Mouse (Mus musculus) lung, embryonic 14.5 days (tissue): ENCODE measurements around the gene Slc2a13. TPM values are rescaled to one million over a fixed set of nuclear protein-coding genes. Genes with fewer than 3 reads are reported as not detected.

Experiments used
- ATAC-seq: fragments of 200-750 bp; cut with Nextera tagmentation; 2 replicates; pipeline ENCODE4 v1.8.0; 2017; ENCODE audit warnings: mild to moderate bottlenecking, moderate TSS enrichment, moderate library complexity; ENCODE audit not compliant: insufficient read depth
- DNase-seq: peaks from one replicate; pipeline ENCODE4 v3.0.0-alpha.2; 2015
- H3K27ac ChIP-seq: fragments of 300-500 bp; sonication (generic); 2 replicates; pipeline ENCODE4 v1.5.1; 2014; ENCODE audit warnings: low read depth, mild to moderate bottlenecking, moderate library complexity
- H3K27me3 ChIP-seq: fragments of 300-500 bp; sonication (generic); 2 replicates; pipeline ENCODE4 v1.6.1; 2014; ENCODE audit warnings: low read length, control low read depth; ENCODE audit not compliant: insufficient read depth
- H3K36me3 ChIP-seq: fragments of 300-500 bp; sonication (generic); 2 replicates; pipeline ENCODE4 v1.6.1; 2014; ENCODE audit warnings: control low read depth; ENCODE audit not compliant: insufficient read depth
- H3K4me1 ChIP-seq: fragments of 300-500 bp; sonication (generic); 2 replicates; pipeline ENCODE4 v1.6.1; 2014; ENCODE audit warnings: antibody characterized with exemption, control low read depth; ENCODE audit not compliant: insufficient read depth
- H3K4me2 ChIP-seq: fragments of 300-500 bp; sonication (generic); 2 replicates; pipeline ENCODE4 v1.6.1; 2014; ENCODE audit warnings: mild to moderate bottlenecking
- H3K4me3 ChIP-seq: fragments of 300-500 bp; sonication (generic); 2 replicates; pipeline ENCODE4 v1.5.1; 2014; ENCODE audit warnings: low read depth, low read length
- H3K9ac ChIP-seq: fragments of 300-500 bp; sonication (generic); 2 replicates; pipeline ENCODE4 v1.6.1; 2014
- H3K9me3 ChIP-seq: fragments of 300-500 bp; sonication (generic); 2 replicates; pipeline ENCODE4 v1.6.1; 2016; ENCODE audit warnings: low read depth, low read length, control low read depth
- CTCF ChIP-seq: IDR thresholded peaks from 2 replicates; pipeline ENCODE4 v1.5.1; 2016; ENCODE audit warnings: antibody characterized with exemption, low read depth
- WGBS: fragments of 180-500 bp; shearing (Covaris S2); extraction: QIAGEN DNeasy Blood & Tissue Kit; methylation state at CpG from one replicate; pipeline ENCODE4 v1.1.7; 2014; 5-methylcytosine and 5-hydroxymethylcytosine counted together
- polyA plus RNA-seq: library from polyadenylated mRNA; unstranded; fragments of >200 nt; fragmentation: Nextera tagmentation; extraction: Ambion mirVana; gene quantifications from 2 replicates; pipeline ENCODE4 v1.2.1, GENCODE M21; 2014

The Slc2a13 gene
- polyA plus RNA-seq, 1 experiment from 2014 or later: 1.5 TPM

- DNase-seq (no peak), ATAC-seq (peak; percentile 68; the same call in 1 of the 2 replicates)
- Histone ChIP-seq H3K27ac (peak overlapping the region; percentile 32; the same call in 1 of the 2 replicates), H3K9ac (no peak overlapping the region), H3K36me3 (no peaks in the 10 kb centered on the region), H3K27me3 (no peaks in the 10 kb centered on the region), H3K4me3 (no peak overlapping the region), H3K4me1 (no peaks in the 10 kb centered on the region), H3K4me2 (no peak overlapping the region), H3K9me3 (no peaks in the 10 kb centered on the region)
- 74% methylated on average over 2 of the region's 2 CpGs for WGBS
- no peak for TF ChIP-seq CTCF
Measured at GRCm38 (mm10) chr15:91255308-91255707, 317.8 kb downstream of the Slc2a13 start.

- Histone ChIP-seq H3K4me2 (no peak overlapping the region), H3K9ac (no peak overlapping the region), H3K27ac (no peak overlapping the region), H3K4me3 (no peak overlapping the region), H3K27me3 (no peaks in the 10 kb centered on the region), H3K4me1 (no peaks in the 10 kb centered on the region), H3K36me3 (no peaks in the 10 kb centered on the region), H3K9me3 (no peaks in the 10 kb centered on the region)
- ATAC-seq (no peak), DNase-seq (peak; percentile 44)
- whole genome bisulfite sequencing: 54% methylated on average over 8 of the region's 8 CpGs
- peak; percentile 45 for TF ChIP-seq CTCF
Measured at GRCm38 (mm10) chr15:91252956-91253355, 320.1 kb downstream of the Slc2a13 start.

GRCm38 (mm10) chr15:91251544-91252408, 321.3 kb downstream of the Slc2a13 start:
- H3K27me3 ChIP-seq: no peaks in the 10 kb centered on the region
- H3K4me1 ChIP-seq: no peaks in the 10 kb centered on the region
- H3K9ac ChIP-seq: no peak overlapping the region
- TF ChIP-seq CTCF: no peak
- DNase-seq: no peak
- H3K36me3 ChIP-seq: no peaks in the 10 kb centered on the region
- 53% methylated on average over 9 of the region's 9 CpGs for WGBS
- H3K9me3 ChIP-seq: no peaks in the 10 kb centered on the region
- H3K4me3 ChIP-seq: no peak overlapping the region
- H3K4me2 ChIP-seq: no peak overlapping the region
- no peak overlapping the region for H3K27ac ChIP-seq
- ATAC-seq: no peak

- H3K27me3 ChIP-seq: no peaks in the 10 kb centered on the region
- H3K9me3 ChIP-seq: no peaks in the 10 kb centered on the region
- WGBS: 73% methylated on average over 6 of the region's 6 CpGs
- no peak for DNase-seq
- H3K9ac ChIP-seq: no peak overlapping the region
- TF ChIP-seq CTCF: no peak
- no peak for ATAC-seq
- H3K4me1 ChIP-seq: no peaks in the 10 kb centered on the region
- H3K4me2 ChIP-seq: no peak overlapping the region
- no peak overlapping the region for H3K27ac ChIP-seq
- H3K36me3 ChIP-seq: no peaks in the 10 kb centered on the region
- H3K4me3 ChIP-seq: no peak overlapping the region
Measured at GRCm38 (mm10) chr15:91250815-91251214, 322.2 kb downstream of the Slc2a13 start.

- no peak for TF ChIP-seq CTCF
- no peak for DNase-seq
- Histone ChIP-seq H3K9me3 (no peaks in the 10 kb centered on the region), H3K4me1 (no peaks in the 10 kb centered on the region), H3K4me3 (no peak overlapping the region), H3K9ac (no peak overlapping the region), H3K36me3 (no peaks in the 10 kb centered on the region), H3K4me2 (no peak overlapping the region), H3K27me3 (no peaks in the 10 kb centered on the region), H3K27ac (no peak overlapping the region)
- 82% methylated on average over 3 of the region's 3 CpGs for WGBS
- ATAC-seq: no peak
Measured at GRCm38 (mm10) chr15:91240683-91241335, 332.3 kb downstream of the Slc2a13 start.

- Histone ChIP-seq H3K4me1 (no peaks in the 10 kb centered on the region), H3K36me3 (no peaks in the 10 kb centered on the region), H3K9ac (no peak overlapping the region), H3K27me3 (no peaks in the 10 kb centered on the region), H3K9me3 (no peaks in the 10 kb centered on the region), H3K4me2 (no peak overlapping the region), H3K4me3 (no peak overlapping the region), H3K27ac (no peak overlapping the region)
- 83% methylated on average over 5 of the region's 5 CpGs for WGBS
- DNase-seq (no peak), ATAC-seq (no peak)
- TF ChIP-seq CTCF: no peak
Measured at GRCm38 (mm10) chr15:91237294-91237693, 335.8 kb downstream of the Slc2a13 start.

Other genes with a start within 250 kb of the Slc2a13 start
- gene Lrrk2, start 99.9 kb upstream of the Slc2a13 start, polyA plus RNA-seq: 8.2 and 8.3 TPM in 2 replicates